Mouse (Mus musculus): ENCODE data around the gene Zfp865.
"Not testable (repeated sequence)": the region's sequence is repeated elsewhere in the genome, so short reads cannot be mapped to it uniquely, and the experiment has no call there.

Gene Zfp865

DNA sequence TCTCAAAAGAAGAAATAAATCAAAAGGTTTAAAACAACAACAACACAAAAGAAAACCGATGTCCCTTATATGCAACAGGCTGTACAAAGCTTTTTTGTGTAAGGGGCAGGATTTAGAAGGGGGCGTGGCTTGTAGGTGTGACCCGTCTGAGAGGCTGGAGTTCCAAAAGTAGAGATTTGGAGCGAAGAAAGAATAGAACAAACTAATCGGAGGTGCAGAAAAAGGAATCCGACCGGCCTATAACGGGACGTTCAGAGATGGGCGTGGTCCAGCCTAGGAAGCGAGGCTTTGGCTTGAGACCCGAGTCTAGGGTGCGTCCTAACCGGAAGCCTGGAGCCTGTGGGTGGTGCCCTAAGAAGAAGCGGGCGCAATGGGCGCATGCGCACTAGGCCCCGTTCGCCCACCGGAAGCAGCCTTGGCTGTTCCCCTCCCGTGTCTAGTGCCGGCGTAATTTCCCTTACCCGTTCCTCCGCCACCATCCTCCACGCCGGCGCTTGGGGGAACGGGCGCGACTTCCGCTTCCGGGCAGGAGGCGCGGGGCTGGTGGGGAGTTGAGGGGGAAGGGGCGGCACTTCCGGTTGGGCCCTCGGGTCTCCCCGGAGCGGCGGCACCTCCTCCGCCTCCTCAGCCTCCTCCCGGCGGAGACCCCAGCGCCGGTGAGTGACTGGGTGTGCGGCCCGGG, at the start of gene Zfp865, which contains the start of gene Ccdc106:
Zfp865 (plus strand) TSS at position 377 of the 682 bp plus-strand sequence.
Ccdc106 (plus strand) TSS at position 554 of the 682 bp plus-strand sequence.
- in situ Hi-C loops (cut with MboI, MseI) = no loop called here

DNA sequence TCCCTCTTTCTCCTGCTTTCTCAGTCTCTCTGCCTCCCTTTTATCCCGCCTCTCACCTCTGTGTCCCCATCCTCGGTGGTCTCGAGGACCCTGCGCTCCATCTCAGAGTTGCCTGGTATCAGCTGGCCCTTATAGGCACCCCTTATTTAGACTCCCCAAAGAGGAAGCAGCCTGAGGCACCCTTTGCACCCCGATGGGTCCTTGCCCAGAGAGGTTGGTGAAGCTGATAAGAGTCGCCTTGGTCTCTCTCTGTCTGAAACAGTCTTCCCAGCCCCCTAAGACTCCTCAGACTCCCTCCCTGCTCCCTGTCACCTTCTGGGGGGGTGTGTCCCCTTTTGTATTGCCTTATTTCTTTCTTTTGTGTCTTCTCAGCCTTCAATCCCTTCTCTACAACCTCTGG, 49.1 kb upstream of the Zfp865 start, which contains the start of gene Sbk3:
Sbk3 (minus strand) TSS at position 101 of the 400 bp plus-strand sequence.
- in situ Hi-C loops (cut with MboI, MseI) = loop anchor here (10.0 kb wide), 1 partner anchor 916 kb away; no protein-coding TSS in a partner anchor

GRCm38 (mm10) chr7:4971710-4972109, 48.5 kb upstream of the Zfp865 start:
- in situ Hi-C loops (cut with MboI, MseI) = loop anchor here (10.0 kb wide), 1 partner anchor 917 kb away; no protein-coding TSS in a partner anchor

DNA sequence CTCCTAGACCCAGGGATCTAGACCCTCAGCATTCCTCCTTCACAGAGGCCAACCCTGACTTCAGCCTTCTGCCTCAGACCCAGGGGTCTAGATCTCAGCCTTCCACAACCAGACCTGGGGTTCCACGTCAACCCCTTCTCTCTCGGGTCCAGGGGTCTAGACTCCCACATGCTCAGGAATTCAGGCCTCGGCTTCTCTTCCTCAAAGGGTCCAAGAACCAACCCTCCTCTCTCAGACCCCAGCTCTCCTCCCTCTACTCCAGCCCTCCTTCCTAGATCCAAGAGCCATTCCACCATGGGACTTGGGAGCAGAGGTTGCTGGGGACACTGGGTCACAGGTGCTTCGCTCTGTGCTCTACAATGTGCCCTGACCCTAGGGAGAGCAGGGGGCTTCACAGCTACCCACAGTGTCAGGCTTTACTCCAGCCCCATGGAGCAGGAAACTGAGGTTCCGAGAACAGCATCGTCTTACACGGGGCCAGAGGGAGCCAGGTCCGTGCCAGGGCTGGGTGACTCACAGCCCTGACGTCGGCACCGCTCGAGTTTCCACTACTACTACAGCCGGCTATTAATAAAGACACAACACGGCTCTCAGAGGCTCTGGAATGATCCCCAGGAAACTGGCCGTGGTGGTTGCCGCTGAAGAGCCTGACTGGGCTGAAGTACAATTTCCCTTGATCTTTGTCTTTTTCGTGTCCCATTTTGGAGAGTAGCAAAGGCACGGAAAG, 47.7 kb upstream of the Zfp865 start:
- in situ Hi-C loops (cut with MboI, MseI) = loop anchor here (10.0 kb wide), 1 partner anchor 918 kb away; no protein-coding TSS in a partner anchor

DNA sequence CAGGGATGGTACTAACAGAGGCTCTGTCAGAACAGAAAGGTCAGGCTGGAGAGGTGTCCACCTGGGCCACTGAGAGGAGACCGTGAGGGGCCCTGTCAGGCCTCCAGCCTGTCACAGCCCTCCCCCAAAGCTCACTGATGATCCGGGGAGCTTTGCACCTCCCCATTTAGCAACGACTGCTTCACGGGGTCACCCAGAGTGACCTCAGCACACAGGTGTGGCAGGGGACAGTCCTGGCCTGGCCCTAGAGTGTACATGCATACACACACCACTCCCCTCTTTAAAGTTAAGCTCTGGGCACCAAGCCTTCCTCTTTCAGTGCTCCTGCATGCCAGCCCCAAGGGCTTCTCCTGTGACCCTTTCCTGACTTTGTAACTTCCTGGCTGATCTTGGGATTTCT, 44.7 kb upstream of the Zfp865 start:
- in situ Hi-C loops (cut with MboI, MseI) = loop anchor here (10.0 kb wide), 1 partner anchor 921 kb away; no protein-coding TSS in a partner anchor

DNA sequence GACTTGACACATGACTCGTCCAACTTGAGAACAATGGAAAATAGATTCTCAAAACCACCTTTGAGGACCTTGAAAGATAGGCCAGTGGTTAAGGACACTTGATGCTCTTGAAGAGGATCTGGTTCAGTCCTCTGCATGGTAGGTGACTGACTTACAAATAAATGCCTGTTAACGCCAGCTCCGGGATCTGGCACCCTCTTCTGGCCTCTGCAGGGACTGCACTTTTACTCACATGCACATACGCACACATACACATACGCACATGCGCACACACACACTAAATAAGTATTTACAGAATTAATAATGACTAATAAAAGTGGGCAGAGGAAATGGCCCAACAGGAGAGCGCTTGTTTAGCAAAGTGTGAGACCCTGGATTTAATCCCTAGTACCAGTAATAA, 43.3 kb upstream of the Zfp865 start:
- in situ Hi-C loops (cut with MboI, MseI) = loop anchor here (10.0 kb wide), 1 partner anchor 922 kb away; no protein-coding TSS in a partner anchor

DNA sequence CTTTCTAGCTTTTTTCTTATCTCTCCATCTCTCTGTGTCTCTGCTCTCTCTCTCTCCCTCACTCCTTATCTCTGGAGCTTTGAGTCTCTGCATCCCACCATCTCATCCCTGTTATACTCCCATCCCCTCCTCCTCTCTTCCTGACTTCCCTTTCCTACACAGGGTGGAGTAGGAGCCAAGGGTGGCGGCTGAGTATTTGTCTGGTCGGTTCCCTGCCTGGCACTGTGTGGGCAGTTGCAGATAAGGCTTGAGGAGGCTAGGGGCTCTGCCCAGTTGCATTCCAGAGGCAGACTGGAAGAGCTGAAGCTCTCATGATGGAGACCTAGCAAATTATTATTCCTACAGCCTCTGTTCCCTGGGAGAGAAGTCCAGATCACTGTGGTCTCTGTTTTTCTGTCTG, 31.9 kb upstream of the Zfp865 start:
- in situ Hi-C loops (cut with MboI, MseI) = no loop called here

GRCm38 (mm10) chr7:4993347-4993998, 26.7 kb upstream of the Zfp865 start:
- in situ Hi-C loops (cut with MboI, MseI) = no loop called here

DNA sequence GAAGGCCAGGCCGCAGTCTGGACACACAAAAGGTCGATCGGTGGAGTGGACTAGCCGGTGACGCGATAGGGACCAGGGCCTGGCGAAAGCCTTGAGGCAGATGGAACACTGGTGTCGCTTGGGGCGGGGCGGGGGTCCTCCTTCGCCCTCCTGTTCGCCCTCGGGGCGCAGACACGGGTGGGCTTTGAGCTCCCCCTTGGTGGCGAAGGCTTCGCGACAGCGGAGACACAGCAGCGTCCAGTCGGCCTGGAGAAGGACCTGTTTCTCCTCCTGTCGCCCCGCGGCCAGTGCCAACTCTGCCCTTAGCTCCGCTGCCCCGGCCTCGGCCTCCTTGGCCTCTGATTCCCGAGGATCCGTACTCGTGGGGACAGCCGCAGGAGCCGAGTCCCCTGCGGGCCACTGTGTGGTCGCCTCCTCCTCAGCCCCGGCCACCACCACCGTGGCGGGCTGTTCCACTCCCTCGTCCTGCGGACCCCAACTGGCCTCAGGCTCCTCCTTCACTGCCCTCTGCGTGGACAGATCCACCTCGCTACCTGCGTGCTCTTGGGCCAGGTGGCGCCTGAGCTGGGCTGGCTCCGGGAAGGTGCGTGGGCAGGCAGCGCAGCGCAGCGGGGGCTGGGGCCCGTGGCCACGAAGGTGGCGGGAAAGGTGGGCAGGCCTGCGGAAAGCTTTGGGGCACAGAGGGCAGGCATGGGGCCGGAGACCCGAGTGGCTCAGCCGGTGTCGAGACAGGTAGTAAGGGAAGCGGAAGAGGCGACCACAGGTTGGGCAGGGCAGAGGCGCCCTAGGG, 26.0 kb upstream of the Zfp865 start:
- in situ Hi-C loops (cut with MboI, MseI) = no loop called here

DNA sequence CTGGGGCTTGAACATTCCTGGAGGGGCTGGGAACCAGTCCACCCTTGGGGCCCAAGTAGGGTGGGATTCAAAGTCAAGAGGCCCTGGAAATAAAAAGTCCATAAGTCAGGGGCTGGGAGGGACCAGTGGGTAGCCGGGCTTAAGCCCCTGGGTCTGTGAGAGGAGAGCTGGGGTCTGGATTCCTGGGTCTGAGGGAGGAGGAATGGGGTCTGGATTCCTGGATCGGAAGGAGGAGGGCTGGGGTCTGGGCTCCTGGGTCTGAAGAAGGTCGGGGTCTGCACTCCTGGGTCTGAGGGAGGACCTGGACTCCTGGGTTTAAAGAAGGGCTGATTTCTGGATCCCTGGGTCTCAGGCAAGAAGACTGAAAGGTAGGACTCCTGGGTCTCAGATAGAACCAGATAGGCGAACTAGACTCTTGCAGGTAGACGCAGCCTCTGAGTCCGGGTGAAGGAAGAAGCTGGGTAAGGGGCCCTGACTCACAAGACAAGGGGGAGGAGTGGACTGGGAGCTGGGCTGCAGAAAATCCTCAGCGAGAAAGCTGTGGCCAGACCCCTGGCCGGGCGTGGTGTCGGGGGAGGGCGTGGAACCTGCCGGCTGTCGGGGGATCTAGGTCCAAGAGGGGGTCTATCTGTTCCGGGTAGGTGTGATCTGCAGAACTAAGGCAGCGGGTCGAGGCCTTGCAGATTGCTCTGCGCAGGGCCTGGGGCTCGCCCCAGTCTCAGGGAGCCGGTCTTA, 24.7 kb upstream of the Zfp865 start:
- in situ Hi-C loops (cut with MboI, MseI) = no loop called here

GRCm38 (mm10) chr7:4996003-4996895, 23.9 kb upstream of the Zfp865 start, which contains the start of gene Zfp579:
Gene Zfp579, minus strand, starts transcription at chr7:4996158.
- in situ Hi-C loops (cut with MboI, MseI) = no loop called here

GRCm38 (mm10) chr7:4996934-4997333, 23.2 kb upstream of the Zfp865 start:
- in situ Hi-C loops (cut with MboI, MseI) = no loop called here

DNA sequence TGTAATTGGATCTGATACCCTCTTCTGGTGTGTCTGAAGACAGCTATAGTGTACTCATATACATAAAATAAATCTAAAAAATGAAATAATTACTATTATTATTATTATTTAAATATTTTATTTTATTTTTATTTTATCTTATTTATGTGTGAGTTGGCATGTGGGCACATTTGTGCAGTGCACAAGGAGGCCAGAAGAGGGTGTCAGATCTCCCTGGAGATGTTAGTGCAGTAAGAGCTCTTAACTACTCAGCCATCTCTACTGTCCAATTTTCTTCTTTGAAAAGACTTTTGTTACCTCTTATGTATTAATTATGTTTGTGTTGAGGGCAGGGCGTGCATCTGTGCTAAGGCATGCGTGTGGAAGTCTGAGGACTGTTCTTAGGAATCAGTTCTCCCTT, 20.3 kb upstream of the Zfp865 start:
- in situ Hi-C loops (cut with MboI, MseI) = no loop called here

DNA sequence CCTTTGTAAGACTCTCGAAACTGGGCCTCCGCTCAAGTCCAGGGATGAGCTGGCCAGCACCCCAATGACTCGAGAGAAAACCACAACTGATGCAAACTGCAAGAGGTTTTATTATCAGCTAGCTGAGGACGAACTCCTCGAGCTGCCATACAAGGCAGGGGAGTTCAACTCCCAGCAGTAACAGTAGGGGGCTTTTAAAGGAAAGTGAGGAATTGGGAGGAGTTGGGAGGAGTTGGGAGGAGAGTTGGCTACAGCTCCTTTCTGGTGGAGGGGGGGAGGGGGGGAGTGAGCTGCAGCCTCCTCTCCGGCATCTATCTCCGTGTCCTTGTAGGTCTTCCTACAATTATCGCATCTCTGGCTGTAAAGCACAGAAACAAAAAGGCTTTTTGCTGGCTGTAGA, 17.3 kb upstream of the Zfp865 start:
- in situ Hi-C loops (cut with MboI, MseI) = not testable (repeated sequence)

- in situ Hi-C loops (cut with MboI, MseI) = no loop called here
Observed at GRCm38 (mm10) chr7:5008229-5008628, 11.9 kb upstream of the Zfp865 start.

GRCm38 (mm10) chr7:5012681-5013513, 7.3 kb upstream of the Zfp865 start:
- in situ Hi-C loops (cut with MboI, MseI) = no loop called here

GRCm38 (mm10) chr7:5014251-5015117, 5.7 kb upstream of the Zfp865 start, which contains the start of the genes Zfp524 and Fiz1:
Gene Zfp524, plus strand, starts transcription at chr7:5014415.
Gene Fiz1, minus strand, starts transcription at chr7:5014697.
- in situ Hi-C loops (cut with MboI, MseI) = no loop called here

Data from T-helper 1 cell (primary cell).